Mouse (Mus musculus) activated CD4-positive, CD25-positive, alpha-beta regulatory T cell, adult 4 months (primary cell): ENCODE measurements around the gene Naa10. TPM values are rescaled to one million over a fixed set of nuclear protein-coding genes. Genes with fewer than 3 reads are reported as not detected.
A peak's percentile ranks its signal among the peaks of the same experiment; 100 is the strongest.

Experiments
- ATAC-seq: one replicate; pipeline ENCODE4 v1.8.0; 2017
- polyA plus RNA-seq, 2 experiments: library from polyadenylated mRNA; unstranded; fragments of 100-300 nt; shearing (Covaris generic); gene quantifications; one replicate each; pipeline ENCODE4 v1.2.1; 2017

Gene Naa10
- polyA plus RNA-seq, 2 experiments from 2014 or later = 185 to 192 TPM

DNA sequence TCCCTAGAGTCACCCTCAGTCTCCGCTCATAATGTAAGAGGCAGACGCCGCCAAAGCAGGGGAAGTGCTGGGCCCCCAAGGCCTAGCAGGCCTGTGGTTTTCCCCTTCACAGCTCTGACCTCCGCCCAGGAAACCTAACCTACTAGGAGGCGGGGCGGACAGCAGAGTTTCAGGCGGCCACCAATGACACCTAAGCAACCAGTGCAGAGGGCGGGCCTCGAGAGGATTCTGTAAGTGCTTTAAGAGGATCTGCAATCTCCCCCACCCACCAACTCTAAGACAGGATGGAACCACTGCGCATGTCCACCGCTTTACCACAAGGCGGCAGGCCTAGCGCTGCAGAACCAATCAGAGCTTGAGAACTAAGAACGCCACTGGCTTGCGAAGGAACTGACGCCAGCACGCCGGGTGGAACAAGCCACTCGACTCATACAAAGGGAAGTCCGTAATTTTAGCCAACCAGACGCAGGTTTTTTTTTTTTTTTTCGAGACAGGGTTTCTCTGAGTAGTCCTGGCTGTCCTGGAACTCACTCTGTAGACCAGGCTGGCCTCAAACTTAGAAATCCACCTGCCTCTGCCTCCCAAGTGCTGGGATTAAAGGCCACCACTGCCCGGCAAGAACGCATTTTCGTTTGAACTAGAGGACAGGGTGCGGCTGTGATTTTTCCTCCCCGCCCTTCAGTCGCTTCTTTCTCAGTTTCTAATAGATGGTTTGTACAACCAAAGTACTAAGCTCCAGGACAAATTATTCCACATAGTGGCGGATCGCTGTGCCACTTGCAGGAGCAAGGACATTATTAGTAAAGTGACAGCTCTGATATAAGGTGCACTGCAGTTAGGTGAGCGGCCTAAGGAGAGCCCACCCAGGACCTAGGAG lies 6.7 kb downstream of the Naa10 start:
- peak; percentile 81 for ATAC-seq

DNA sequence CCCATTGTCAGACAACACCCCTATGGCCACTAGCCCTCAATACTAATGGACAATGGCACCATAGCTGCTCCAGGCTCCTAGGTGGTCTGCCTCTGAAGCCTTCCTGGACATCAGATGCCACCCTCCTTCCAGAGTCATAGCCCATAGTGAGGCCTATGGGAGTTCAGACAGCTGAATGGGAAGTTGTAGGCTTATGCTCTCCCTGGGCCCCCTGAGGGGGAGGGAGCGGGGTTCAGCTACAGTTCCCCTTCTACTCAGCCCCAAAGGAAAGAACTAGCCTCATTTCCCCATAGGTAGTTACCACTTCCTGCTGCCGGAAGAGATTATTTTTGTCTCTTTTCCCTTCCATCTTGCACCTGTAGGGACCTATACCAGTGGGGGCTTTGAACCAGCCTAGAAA lies 10.2 kb downstream of the Naa10 start:
- ATAC-seq = peak; percentile 44

DNA sequence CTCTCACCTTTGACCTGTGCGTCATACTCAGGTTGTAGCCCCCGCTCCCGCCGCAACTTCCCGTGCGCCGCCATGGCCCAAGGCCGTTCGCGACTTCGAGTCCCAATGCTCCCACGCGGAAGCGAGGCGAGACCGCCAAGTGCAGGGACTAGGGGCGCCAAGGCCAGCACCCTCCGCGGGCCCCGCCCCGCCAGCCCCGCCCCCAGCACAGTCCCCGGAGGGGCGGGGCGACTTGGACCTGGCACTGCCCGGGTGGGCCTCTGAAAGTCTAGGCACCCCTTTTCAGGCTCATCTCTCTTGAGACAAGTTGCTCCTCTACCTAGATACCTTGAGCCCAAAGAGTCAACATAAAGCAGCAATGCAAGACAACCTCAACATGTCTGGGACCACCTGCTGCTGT lies 10.6 kb downstream of the Naa10 start:
- ATAC-seq = peak; percentile 6

DNA sequence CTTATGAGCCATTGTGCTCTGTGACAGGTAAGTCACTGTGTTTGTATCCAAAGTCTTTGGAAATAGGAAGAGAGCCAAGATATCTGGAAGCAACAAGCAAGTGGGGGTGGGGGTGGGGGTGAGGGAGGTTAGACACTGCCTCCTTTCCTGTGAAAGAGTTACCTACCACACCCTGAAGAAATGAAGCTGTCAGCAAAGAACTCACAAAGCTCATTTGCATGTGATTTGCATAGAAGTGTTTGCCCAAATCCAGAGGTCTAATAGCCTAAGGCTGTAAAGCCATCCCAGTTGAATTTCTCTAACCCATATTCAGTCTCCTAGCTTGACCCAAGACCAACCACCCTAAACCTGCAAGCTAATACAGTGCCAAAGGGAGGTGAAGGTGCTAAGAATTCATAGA lies 11.3 kb downstream of the Naa10 start:
- no peak for ATAC-seq

DNA sequence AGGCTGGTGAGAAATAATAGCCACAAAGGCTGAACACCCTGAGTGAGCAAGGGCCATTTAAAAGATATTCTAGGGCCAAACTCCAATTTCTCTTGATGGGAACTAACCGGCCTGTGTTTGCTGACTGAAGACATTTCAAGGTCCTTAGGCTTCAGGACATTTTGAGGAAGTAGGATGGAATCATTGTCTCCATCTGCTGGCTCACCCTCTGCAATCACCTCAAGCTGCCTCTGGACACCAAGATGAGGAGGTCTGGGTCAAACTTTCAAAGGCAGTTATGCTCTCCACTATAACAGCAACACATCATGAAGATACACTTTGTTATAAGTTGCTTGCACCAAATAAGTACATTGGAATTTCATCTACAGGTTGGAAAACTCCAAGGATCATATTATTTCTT lies 11.7 kb downstream of the Naa10 start:
- no peak for ATAC-seq

DNA sequence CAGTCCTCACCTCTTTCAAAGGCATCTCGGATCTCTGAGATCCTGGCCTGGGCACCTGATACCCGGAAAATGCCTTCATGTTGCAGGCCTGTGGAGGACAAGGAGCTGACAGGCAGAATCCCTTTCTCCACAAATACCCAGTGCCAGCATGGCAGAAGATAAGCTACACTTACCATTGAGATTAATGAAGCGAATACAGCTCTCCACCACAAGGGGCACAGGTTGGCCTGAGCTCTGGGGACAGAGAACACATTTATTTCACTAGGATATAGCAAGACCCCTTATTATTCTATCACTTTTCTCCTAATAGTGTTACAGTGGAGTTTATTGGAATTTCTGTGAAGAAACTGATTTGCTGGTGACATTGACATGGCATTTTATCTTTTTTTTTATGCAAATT lies 23.8 kb downstream of the Naa10 start:
- ATAC-seq = no peak

DNA sequence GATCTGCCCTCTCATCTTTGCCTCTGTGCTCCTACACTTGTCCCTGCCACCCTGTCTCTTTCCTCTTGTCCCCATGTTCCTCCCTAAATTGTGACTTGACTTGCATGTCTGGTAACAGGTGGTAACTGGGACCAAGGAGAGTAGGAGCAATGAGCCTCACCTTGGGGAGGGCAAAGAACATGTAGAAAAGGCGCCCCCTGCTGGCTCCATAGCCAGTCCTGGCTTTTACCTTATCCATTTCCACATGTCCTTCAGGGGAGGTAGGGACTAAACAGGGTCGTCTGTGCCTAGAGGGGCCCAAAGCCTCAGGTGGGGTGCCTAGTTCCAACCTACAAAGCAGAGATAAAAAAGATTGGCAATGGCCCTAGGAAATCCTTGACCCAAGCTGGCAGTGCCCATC lies 26.0 kb downstream of the Naa10 start, which contains the start of gene L1cam:
Gene L1cam, minus strand, starts transcription at position 387 of the 400 bp plus-strand sequence.
- no peak for ATAC-seq

DNA sequence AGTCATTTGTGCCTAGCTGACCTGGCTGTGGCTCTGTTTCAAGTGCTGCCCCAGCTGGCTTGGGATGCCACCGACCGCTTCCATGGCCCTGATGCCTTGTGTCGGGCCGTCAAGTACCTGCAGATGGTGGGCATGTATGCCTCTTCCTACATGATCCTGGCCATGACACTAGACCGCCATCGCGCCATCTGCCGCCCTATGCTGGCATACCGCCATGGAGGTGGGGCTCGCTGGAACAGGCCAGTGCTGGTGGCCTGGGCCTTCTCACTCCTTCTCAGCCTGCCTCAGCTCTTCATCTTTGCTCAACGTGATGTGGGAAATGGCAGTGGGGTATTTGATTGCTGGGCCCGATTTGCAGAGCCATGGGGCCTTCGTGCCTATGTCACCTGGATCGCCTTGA lies 28.9 kb downstream of the Naa10 start:
- no peak for ATAC-seq

DNA sequence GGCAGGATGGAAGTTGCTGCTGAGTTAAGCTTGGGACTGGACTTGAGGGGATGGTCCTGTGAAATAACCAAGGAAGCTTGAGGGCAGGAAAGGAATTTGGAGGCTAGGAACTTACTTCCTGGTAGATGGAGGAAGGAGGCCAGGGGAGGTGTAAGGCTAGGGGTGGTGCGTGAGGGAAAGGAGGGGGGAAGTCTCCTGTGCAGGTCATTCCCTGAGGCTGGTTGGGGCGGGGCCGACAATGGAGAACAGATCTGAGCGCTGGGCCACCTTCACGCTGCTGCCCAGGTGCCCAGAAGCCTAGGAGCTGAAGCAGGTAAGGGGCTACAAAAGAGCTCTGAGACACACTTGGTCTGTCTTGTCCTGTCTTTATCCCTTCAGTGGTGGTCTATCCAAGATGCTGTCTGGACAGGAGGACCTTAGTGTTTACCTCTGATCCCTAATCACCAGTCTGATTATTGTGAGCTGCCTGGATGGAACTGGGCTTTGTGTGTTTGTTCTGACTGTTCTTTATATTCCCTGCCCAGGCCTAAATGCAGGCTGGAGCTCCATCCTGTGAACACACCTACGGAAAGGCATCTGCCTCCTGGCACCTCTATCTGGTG lies 30.1 kb downstream of the Naa10 start, which contains the start of gene Avpr2:
Gene Avpr2, plus strand, starts transcription at position 552 of the 602 bp plus-strand sequence.
- ATAC-seq = no peak

DNA sequence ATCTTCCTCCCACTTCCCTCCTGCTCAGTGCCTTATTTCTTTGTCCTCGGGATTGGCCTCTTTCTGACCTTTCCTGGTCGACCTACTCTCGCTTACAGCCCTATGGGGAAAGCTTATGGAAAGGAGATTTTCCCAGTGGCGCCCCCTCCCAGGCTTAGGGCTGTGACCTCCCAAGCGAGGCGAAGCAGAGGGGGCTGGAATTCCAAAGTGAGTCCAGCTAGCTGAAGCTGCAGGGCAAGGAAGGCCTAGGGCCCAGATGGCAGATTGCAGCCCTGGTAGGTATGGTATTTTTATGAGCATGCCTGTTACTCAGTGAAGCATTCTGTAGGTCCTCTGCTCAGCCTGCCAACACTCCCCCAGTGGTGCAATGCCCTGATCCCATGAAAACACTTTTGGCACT lies 40.3 kb downstream of the Naa10 start:
- no peak for ATAC-seq

DNA sequence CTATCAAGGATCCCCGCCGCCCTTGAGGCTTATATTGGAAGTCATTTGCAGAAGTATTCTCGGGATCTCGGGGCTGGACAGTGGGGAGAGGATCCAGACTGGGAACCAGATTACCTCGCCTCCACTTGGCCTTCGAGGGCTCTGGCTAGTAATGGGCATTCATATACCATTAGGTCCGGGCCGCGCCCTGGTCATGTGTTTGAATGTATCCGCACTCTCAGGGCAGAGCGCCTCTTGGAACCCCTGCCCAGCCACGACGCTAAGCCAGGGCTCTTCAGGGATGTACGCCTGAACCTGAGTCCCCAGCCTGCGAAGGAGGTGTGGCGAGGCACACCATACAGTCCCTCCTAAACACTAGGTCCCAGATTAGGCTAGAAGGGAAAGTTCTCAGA lies 40.7 kb downstream of the Naa10 start:
- no peak for ATAC-seq

DNA sequence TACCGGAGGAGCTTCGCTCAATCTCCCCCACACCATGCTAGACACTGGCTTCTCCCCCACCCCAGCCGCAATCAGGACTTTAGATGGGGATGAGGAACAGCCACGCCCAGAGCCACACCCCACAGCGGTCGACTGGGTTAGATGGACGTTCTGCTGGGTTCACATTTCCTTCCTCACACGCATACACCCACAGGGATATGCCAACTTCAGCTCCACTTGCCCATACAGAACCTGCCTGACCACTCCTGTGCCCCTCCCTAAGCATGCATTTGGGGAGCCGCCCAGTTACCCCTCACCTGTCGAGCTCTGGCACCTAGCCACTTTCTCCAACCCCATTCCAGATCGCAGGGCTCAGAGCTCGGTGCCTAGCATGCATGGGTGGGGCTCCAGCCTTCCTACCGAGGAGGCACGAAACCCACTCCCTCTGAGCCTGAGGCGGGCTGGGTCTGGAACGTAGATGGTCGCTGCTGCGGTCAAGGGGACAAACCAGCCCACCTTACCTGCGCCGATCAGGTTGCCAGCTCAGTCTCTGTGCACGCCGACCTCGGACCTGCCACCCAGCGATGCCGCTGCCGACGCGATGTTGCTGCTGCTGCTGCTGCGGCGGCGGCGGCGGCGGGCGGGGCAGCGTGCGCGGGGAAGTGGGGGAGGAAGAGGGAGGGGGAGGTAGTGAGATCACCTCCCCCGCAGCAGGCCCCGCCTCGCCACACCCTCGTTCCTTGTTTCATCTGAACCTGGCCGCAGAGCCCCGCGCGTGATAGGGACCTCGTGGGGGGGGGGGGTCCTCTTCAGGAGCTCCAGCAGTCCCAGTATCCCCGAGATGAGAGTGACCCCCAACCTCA lies 41.3 kb downstream of the Naa10 start:
- ATAC-seq = peak; percentile 49

DNA sequence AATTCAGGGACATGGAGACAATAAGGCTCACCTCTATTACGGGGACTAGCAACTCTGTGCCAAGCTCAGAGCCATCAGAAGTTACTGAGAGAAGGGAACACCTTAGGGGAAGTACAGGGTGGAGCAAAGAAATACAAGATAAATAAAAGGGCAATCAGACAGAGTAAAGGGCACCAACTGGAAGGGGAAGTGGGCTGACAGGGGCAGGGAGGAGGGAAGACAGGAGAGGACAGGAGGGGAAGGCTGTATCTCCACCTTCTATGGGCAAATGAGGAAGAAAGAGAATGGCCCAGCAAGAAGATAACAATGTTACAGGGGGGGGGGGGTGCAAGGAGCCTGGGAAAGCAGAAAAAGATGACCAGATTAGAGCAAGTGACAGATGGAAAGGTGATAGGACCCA lies 44.7 kb downstream of the Naa10 start:
- ATAC-seq = no peak

DNA sequence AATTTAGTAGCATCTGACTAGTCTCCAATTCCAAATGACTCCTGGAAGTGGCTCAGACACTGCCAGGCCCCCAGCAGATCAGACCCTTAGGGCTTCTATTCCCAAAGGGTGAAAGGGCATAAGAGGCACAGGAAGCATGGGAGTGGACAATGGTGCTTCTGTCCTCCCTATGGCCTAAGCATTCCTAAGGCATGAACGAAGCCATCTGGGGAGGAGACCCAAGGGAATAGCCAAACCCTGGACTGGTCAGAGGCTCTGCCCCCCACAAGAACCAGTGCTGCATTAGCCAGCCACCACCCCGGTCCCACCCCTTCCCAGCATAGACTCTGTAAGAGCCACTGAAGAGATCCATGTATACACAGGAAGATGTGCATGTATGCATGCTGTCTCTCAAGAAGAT lies 45.9 kb downstream of the Naa10 start:
- ATAC-seq = no peak

DNA sequence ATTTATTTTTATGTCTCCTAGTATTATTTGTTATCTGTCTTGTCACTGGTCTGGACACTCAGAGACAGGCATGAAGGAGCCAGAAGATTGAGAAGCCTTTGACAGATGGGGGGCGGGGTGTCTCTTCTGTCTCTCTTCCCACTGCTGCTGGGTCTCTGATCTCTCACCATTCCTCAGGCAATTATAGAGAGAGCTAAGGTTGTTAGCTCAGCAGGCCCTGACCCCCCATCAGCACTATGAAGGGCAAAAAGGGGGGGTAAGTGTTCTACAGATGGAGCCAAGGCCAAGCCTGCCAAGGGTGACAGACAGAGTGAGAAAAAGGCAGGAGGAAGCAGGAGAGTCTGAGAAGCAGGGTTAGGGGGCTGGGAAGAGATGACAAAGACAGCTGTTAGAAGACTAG lies 49.8 kb downstream of the Naa10 start:
- no peak for ATAC-seq

DNA sequence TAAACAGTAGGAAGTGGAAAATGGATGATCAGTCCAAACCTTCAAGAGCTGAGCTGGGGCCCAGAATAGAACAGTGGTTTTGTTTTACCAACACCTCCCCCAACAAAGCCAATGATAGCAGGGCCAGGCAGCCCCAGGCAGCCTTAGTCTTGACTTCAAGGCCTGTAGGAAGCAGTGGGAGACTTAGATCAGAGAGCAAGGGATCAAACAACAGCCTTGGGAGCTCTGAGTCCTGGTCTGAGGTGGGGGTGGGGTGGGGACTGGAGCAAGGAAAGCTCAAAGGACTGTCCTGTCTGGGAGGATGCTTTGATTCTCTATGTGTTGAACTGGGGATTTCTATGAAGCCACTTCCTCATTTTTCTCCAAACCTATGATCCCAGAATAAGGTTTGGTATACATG lies 50.3 kb downstream of the Naa10 start:
- ATAC-seq = no peak

DNA sequence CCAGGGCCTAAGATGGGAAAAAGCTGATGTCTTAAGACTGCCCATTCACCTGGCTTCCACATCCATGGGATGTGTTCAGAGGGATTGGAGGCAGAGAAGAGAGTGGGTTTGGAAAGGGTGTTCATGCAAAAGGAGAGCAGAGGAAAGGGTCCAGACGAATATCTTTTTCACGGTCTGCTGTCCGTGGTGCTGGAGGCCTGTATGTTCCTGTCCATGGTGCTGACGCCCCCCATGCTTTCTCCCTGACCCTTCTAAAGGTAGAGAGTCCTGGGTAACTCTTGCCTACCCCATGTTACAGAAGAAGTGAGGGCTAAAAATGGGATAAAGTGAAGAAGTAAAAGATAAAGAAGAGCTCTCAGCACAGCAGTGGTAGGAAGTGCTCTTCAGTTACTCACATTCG lies 52.4 kb downstream of the Naa10 start:
- no peak for ATAC-seq

DNA sequence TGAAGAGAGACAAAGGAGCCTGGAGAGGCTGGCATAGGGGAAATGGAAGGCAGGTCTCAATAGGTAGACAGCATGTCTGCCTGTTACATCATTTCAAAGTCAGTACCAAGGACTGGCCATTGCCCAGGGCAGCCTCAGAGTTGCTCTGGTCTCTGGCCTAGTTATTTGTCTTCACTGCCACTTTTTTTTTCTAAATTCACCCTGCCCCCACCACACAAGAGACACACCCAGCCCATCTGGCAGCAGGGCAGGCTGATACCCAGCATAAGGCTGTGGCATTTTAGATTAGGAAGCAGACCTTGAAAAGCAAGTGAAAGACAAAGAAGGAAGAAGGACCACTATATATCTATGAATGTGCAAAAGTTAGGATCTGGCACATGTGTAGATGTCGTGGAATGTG lies 53.9 kb downstream of the Naa10 start:
- ATAC-seq = no peak

DNA sequence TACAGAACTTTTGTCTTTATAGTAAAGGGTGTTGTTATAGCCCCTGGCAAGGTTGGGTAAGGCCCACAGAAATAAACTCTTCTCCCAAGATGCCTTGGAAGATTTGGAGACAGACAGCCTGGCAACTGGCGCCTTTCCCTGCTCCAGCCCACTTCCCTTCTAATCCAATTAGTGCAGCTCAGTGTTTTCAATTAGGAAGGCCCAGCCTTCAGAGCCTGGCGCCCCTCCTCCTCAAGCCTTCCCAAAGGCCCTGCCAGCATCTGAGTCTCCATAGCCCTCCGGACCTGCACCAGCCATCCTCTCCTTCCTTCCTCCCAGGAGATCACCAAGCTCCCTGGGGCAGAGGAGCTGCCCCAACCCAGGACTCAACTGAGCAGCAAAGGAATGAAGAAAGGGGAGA lies 54.5 kb downstream of the Naa10 start:
- no peak for ATAC-seq
